In genomic region chr7:142455251-142455650, GRCm38 (mm10) we compare ENCODE assay signal across 12 mouse cellular contexts. TPM values are rescaled to one million over a fixed set of nuclear protein-coding genes. Genes with fewer than 3 reads are reported as not detected.
DNase-seq lines count a peak whose midpoint lies in the region; ATAC-seq and TF ChIP-seq lines count a peak whose summit lies in the region.
"Had no signal": no experiment of that assay in that cellular context is flagged by ENCODE, and none has a peak within 500 bp of the region (broad histone marks: within the 10 kb centered on the region; RNA-seq: fewer than 3 reads in every experiment).

No protein-coding gene starts in this region.

- no peaks in the 10 kb centered on the region for H3K9me3 ChIP-seq in hindbrain, embryonic 10.5 days
- no peaks in the 10 kb centered on the region for H3K9me3 ChIP-seq in hindbrain, embryonic 14.5 days (ENCODE audit: control insufficient read depth, low read length)
- H3K9me3 ChIP-seq in midbrain, postnatal 0 days (ENCODE audit: low read length): no peaks in the 10 kb centered on the region
- no peaks in the 10 kb centered on the region for H3K9me3 ChIP-seq in midbrain, embryonic 13.5 days
- no peaks in the 10 kb centered on the region for H3K9me3 ChIP-seq in stomach, embryonic 15.5 days

- H3K27me3 ChIP-seq in hindbrain, embryonic 10.5 days (ENCODE audit: insufficient read depth, poor library complexity, severe bottlenecking): no peaks in the 10 kb centered on the region
- H3K27me3 ChIP-seq in hindbrain, embryonic 14.5 days (ENCODE audit: control insufficient read depth, insufficient read depth, low read length): no peaks in the 10 kb centered on the region
- H3K27me3 ChIP-seq in midbrain, postnatal 0 days (ENCODE audit: insufficient read depth, low read length): no peaks in the 10 kb centered on the region
- H3K27me3 ChIP-seq in midbrain, embryonic 13.5 days: no peaks in the 10 kb centered on the region
- H3K27me3 ChIP-seq in stomach, embryonic 15.5 days (replicated peaks): no peaks in the 10 kb centered on the region

- H3K9ac ChIP-seq in hindbrain, embryonic 14.5 days: no peak overlapping the region
- no peak overlapping the region for H3K9ac ChIP-seq in midbrain, postnatal 0 days (replicated peaks; ENCODE audit: low read length, poor library complexity, severe bottlenecking)
- H3K9ac ChIP-seq in midbrain, embryonic 13.5 days (replicated peaks): no peak overlapping the region
- H3K9ac ChIP-seq in stomach, embryonic 15.5 days: no peak overlapping the region

- peak overlapping the region; percentile 86 for H3K27ac ChIP-seq in hindbrain, embryonic 10.5 days
- no peak overlapping the region for H3K27ac ChIP-seq in hindbrain, embryonic 14.5 days
- H3K27ac ChIP-seq in midbrain, postnatal 0 days (ENCODE audit: low read depth, low read length): peak overlapping the region; percentile 12; the same call in 1 of the 2 replicates
- H3K27ac ChIP-seq in midbrain, embryonic 13.5 days: no peak overlapping the region
- H3K27ac ChIP-seq in stomach, embryonic 15.5 days: peak overlapping the region; percentile 96

- ATAC-seq in cerebellum, adult (ENCODE audit: insufficient number of reproducible peaks, low FRiP score, low TSS enrichment): no peak
- no peak for ATAC-seq in hindbrain, embryonic 14.5 days (ENCODE audit: low FRiP score)
- no peak for ATAC-seq in midbrain, postnatal 0 days (ENCODE audit: low FRiP score)
- no peak for ATAC-seq in midbrain, embryonic 13.5 days
- ATAC-seq in stomach, embryonic 15.5 days (ENCODE audit: insufficient read depth, low FRiP score, low read depth): no peak

- H3K4me2 ChIP-seq in hindbrain, embryonic 14.5 days (replicated peaks): no peak overlapping the region
- no peak overlapping the region for H3K4me2 ChIP-seq in midbrain, postnatal 0 days (ENCODE audit: low read depth, low read length, poor library complexity, severe bottlenecking)
- no peak overlapping the region for H3K4me2 ChIP-seq in midbrain, embryonic 13.5 days (replicated peaks)
- H3K4me2 ChIP-seq in stomach, embryonic 15.5 days: no peak overlapping the region

- 42% methylated on average over 2 of the region's 2 CpGs for WGBS in hindbrain, embryonic 10.5 days
- WGBS in hindbrain, embryonic 14.5 days: 58% methylated on average over 2 of the region's 2 CpGs
- 59% methylated on average over 2 of the region's 2 CpGs for WGBS in midbrain, postnatal 0 days
- 55% methylated on average over 2 of the region's 2 CpGs for WGBS in midbrain, embryonic 13.5 days
- 38% methylated on average over 2 of the region's 2 CpGs for WGBS in stomach, embryonic 15.5 days

- DNase-seq in cerebellum, adult 11-12 months: peak; percentile 21
- DNase-seq in hindbrain, embryonic 10.5 days (ENCODE audit: low spot score): no peak
- no peak for DNase-seq in hindbrain, embryonic 14.5 days (ENCODE audit: low spot score)
- no peak for DNase-seq in midbrain, postnatal 0 days (ENCODE audit: low spot score)
- no peak for DNase-seq in retina, embryonic 14.5 days (ENCODE audit: low spot score)
- DNase-seq: right cerebral cortex, adult 18-20 months had no signal

- TF ChIP-seq CTCF in midbrain, postnatal 0 days (IDR thresholded peaks at IDR 0.05): no peak

- no peak overlapping the region for H3K4me3 ChIP-seq in hindbrain, embryonic 10.5 days
- no peak overlapping the region for H3K4me3 ChIP-seq in hindbrain, embryonic 14.5 days (replicated peaks; ENCODE audit: low read length)
- no peak overlapping the region for H3K4me3 ChIP-seq in midbrain, postnatal 0 days (ENCODE audit: low read depth, low read length)
- H3K4me3 ChIP-seq in midbrain, embryonic 13.5 days (replicated peaks): no peak overlapping the region
- H3K4me3 ChIP-seq in stomach, embryonic 15.5 days (replicated peaks): no peak overlapping the region
- H3K4me3 ChIP-seq: myocyte had no signal

- no peaks in the 10 kb centered on the region for H3K36me3 ChIP-seq in hindbrain, embryonic 10.5 days
- H3K36me3 ChIP-seq in hindbrain, embryonic 14.5 days (replicated peaks; ENCODE audit: control insufficient read depth, insufficient read depth): no peaks in the 10 kb centered on the region
- no peaks in the 10 kb centered on the region for H3K36me3 ChIP-seq in midbrain, postnatal 0 days (ENCODE audit: insufficient read depth, low read length)
- H3K36me3 ChIP-seq in midbrain, embryonic 13.5 days: no peaks in the 10 kb centered on the region
- no peaks in the 10 kb centered on the region for H3K36me3 ChIP-seq in stomach, embryonic 15.5 days

- peaks cover 53% of the 10 kb centered on the region for H3K4me1 ChIP-seq in hindbrain, embryonic 10.5 days (replicated peaks)
- no peaks in the 10 kb centered on the region; the same call in 1 of the 2 replicates for H3K4me1 ChIP-seq in hindbrain, embryonic 14.5 days (replicated peaks; ENCODE audit: control insufficient read depth, insufficient read depth, low read length)
- no peaks in the 10 kb centered on the region for H3K4me1 ChIP-seq in midbrain, postnatal 0 days (ENCODE audit: insufficient read depth, low read length)
- peaks cover 20% of the 10 kb centered on the region for H3K4me1 ChIP-seq in midbrain, embryonic 13.5 days (replicated peaks)
- peaks cover 45% of the 10 kb centered on the region for H3K4me1 ChIP-seq in stomach, embryonic 15.5 days

RNA-seq across cellular contexts. Expression of gene Lsp1, which starts 5.4 kb away (rescaled TPM):
- polyA plus RNA-seq in hindbrain, embryonic 10.5 days (2016; fragmentation: Nextera tagmentation; extraction: Ambion mirVana): 17.9 and 19.4 TPM in 2 replicates
- 4.8 and 8.2 TPM in 2 replicates for polyA plus RNA-seq in hindbrain, embryonic 14.5 days (2014; fragmentation: Nextera tagmentation; extraction: Ambion mirVana)
- 5.1 and 11.0 TPM in 2 replicates for total RNA-seq in midbrain, postnatal 0 days (2014; rRNA removed)
- 5.3 and 8.7 TPM in 2 replicates for polyA plus RNA-seq in midbrain, postnatal 0 days (2015; fragmentation: Nextera tagmentation; extraction: Ambion mirVana)
- 6.5 and 6.9 TPM in 2 replicates for polyA plus RNA-seq in midbrain, embryonic 13.5 days (2015; fragmentation: Nextera tagmentation; extraction: Ambion mirVana)
- 196 and 211 TPM in 2 replicates for polyA plus RNA-seq in stomach, embryonic 15.5 days (2015; fragmentation: Nextera tagmentation; extraction: Ambion mirVana)

RNA-seq across cellular contexts. Expression of gene Tnni2, which starts 13.6 kb away (rescaled TPM):
- 1.2 and 1.3 TPM in 2 replicates for polyA plus RNA-seq in hindbrain, embryonic 10.5 days (2016; fragmentation: Nextera tagmentation; extraction: Ambion mirVana)
- 1.0 TPM in 1 of 2 replicates, not detected in the other for polyA plus RNA-seq in hindbrain, embryonic 14.5 days (2014; fragmentation: Nextera tagmentation; extraction: Ambion mirVana)
- total RNA-seq in midbrain, postnatal 0 days (2014; rRNA removed): not detected in 2 replicates
- 0.46 and 0.56 TPM in 2 replicates for polyA plus RNA-seq in midbrain, postnatal 0 days (2015; fragmentation: Nextera tagmentation; extraction: Ambion mirVana)
- 0.59 and 0.75 TPM in 2 replicates for polyA plus RNA-seq in midbrain, embryonic 13.5 days (2015; fragmentation: Nextera tagmentation; extraction: Ambion mirVana)
- 10.4 and 13.3 TPM in 2 replicates for polyA plus RNA-seq in stomach, embryonic 15.5 days (2015; fragmentation: Nextera tagmentation; extraction: Ambion mirVana)

RNA-seq across cellular contexts. Expression of gene Syt8, which starts 20.6 kb away (rescaled TPM):
- polyA plus RNA-seq in hindbrain, embryonic 10.5 days (2016; fragmentation: Nextera tagmentation; extraction: Ambion mirVana): not detected in 2 replicates
- polyA plus RNA-seq in hindbrain, embryonic 14.5 days (2014; fragmentation: Nextera tagmentation; extraction: Ambion mirVana): not detected in 2 replicates
- total RNA-seq in midbrain, postnatal 0 days (2014; rRNA removed): not detected in 2 replicates
- polyA plus RNA-seq in midbrain, postnatal 0 days (2015; fragmentation: Nextera tagmentation; extraction: Ambion mirVana): not detected in 2 replicates
- polyA plus RNA-seq in midbrain, embryonic 13.5 days (2015; fragmentation: Nextera tagmentation; extraction: Ambion mirVana): not detected in 2 replicates
- polyA plus RNA-seq in stomach, embryonic 15.5 days (2015; fragmentation: Nextera tagmentation; extraction: Ambion mirVana): 13.2 and 19.6 TPM in 2 replicates
- total RNA-seq: common myeloid progenitor, adult 5-6 weeks; gastrocnemius, adult 8-10 months had no signal

RNA-seq across cellular contexts. Expression of gene Tnnt3, which starts 43.4 kb away (rescaled TPM):
- polyA plus RNA-seq in hindbrain, embryonic 10.5 days (2016; fragmentation: Nextera tagmentation; extraction: Ambion mirVana): 1.1 and 3.0 TPM in 2 replicates
- polyA plus RNA-seq in hindbrain, embryonic 14.5 days (2014; fragmentation: Nextera tagmentation; extraction: Ambion mirVana): 1.2 and 1.6 TPM in 2 replicates
- 1.3 and 1.5 TPM in 2 replicates for total RNA-seq in midbrain, postnatal 0 days (2014; rRNA removed)
- polyA plus RNA-seq in midbrain, postnatal 0 days (2015; fragmentation: Nextera tagmentation; extraction: Ambion mirVana): 2.0 and 3.1 TPM in 2 replicates
- 0.68 and 1.0 TPM in 2 replicates for polyA plus RNA-seq in midbrain, embryonic 13.5 days (2015; fragmentation: Nextera tagmentation; extraction: Ambion mirVana)
- polyA plus RNA-seq in stomach, embryonic 15.5 days (2015; fragmentation: Nextera tagmentation; extraction: Ambion mirVana): 4.6 and 11.8 TPM in 2 replicates
- total RNA-seq: common myeloid progenitor, adult 5-6 weeks had no signal

Comparison
In these comparisons a context has a peak if more than half of its experiments do, and no peak if none do; other contexts are left out.
1. H3K27ac ChIP-seq: peak in hindbrain, embryonic 10.5 days (single experiment), midbrain, postnatal 0 days (single experiment) and stomach, embryonic 15.5 days (single experiment); none in hindbrain, embryonic 14.5 days (single experiment) and midbrain, embryonic 13.5 days (single experiment).
2. RNA of gene Syt8, which starts 20.6 kb away (polyA plus RNA-seq): 13.2 to 19.6 TPM in stomach, embryonic 15.5 days; not detected in midbrain, postnatal 0 days, not detected in hindbrain, embryonic 10.5 days, not detected in hindbrain, embryonic 14.5 days and not detected in midbrain, embryonic 13.5 days; every median in the first group is over 10 times any median in the second.